Mouse (Mus musculus): ENCODE data around the gene Mt4. TPM values are rescaled to one million over a fixed set of nuclear protein-coding genes. Genes with fewer than 3 reads are reported as not detected.
"Not testable (repeated sequence)": the region's sequence is repeated elsewhere in the genome, so short reads cannot be mapped to it uniquely, and the experiment has no call there.

The Mt4 gene
- polyA plus RNA-seq, 1 experiment from 2014 or later: not detected

DNA sequence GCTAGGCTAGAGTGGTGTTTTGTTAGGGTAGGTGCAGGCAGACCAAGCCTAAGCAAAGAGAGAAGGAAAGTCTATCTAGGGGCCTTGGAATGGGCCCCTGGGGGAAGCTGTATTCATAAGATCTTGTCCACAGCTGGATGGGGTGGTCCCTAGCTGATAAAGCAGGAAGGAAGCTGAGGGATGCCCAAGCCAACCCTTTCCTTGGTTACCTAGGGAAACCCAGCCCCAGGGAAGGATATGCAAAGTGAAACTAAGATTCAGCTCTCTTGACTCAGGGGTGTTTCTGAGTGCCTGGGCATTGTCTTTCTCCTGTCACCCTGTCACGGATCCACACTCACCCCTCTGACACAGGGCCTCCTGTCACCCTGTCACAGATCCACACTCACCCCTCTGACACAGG lies 23.6 kb upstream of the Mt4 start:
- Histone ChIP-seq H3K9ac (no peak overlapping the region), H3K4me3 (no peak overlapping the region), H3K9me3 (no peaks in the 10 kb centered on the region), H3K36me3 (no peaks in the 10 kb centered on the region), H3K27me3 (no peaks in the 10 kb centered on the region), H3K4me1 (no peaks in the 10 kb centered on the region), H3K4me2 (no peak overlapping the region), H3K27ac (no peak overlapping the region)
- ATAC-seq (ENCODE audit: borderline replicate concordance, extremely low read depth, low FRiP score, low TSS enrichment): no peak
- WGBS: 40% methylated on average over 1 of the region's 1 CpGs

DNA sequence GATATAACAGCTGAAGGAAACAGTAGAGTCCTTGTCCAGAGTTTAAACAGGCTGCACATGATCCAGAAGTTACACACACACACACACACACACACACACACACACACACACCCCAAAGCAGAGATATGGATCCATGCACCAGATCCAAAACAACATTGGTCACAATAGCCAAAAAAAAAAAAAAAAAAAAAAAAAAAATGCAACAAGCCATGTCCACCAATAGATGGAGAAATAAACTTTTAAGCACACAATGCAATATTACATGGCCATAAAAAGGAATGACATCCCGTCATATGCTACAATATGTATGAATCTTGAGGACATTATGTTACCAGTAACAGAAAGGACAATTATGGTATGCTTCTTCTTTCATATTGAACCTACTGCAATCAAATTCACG lies 23.0 kb upstream of the Mt4 start:
- Histone ChIP-seq H3K4me1 (no peaks in the 10 kb centered on the region), H3K4me3 (no peak overlapping the region), H3K27ac (no peak overlapping the region), H3K36me3 (no peaks in the 10 kb centered on the region), H3K27me3 (no peaks in the 10 kb centered on the region), H3K4me2 (no peak overlapping the region), H3K9ac (no peak overlapping the region), H3K9me3 (no peaks in the 10 kb centered on the region)
- 75% methylated on average over 2 of the region's 2 CpGs for WGBS
- ATAC-seq (ENCODE audit: borderline replicate concordance, extremely low read depth, low FRiP score, low TSS enrichment): no peak

GRCm38 (mm10) chr8:94118776-94119430 lies 18.1 kb upstream of the Mt4 start:
- Histone ChIP-seq H3K27ac (no peak overlapping the region), H3K27me3 (no peaks in the 10 kb centered on the region), H3K9ac (no peak overlapping the region), H3K4me2 (no peak overlapping the region), H3K4me3 (no peak overlapping the region), H3K9me3 (no peaks in the 10 kb centered on the region), H3K4me1 (no peaks in the 10 kb centered on the region), H3K36me3 (no peaks in the 10 kb centered on the region)
- no peak for ATAC-seq (ENCODE audit: borderline replicate concordance, extremely low read depth, low FRiP score, low TSS enrichment)
- WGBS: 16% methylated on average over 6 of the region's 6 CpGs

DNA sequence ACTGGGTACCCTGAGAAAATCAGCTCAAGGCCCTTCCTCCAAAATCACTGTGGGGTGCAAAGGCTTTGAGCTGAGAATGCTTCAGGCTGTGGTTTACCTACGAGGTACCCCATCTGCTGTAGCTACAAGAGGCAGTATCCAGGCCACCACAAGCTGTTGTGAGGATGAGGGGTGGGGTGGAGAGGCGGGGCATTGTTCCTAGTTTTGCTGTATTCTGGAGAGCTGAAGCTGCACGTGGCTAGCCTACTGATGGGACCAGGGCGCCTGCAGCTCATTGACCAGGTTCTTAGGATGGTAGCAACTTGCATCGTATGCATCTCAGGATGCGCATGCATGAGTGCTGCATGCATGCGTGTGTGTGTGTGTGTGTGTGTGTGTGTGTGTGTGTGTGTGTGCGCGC lies 15.4 kb upstream of the Mt4 start:
- H3K4me1 ChIP-seq: no peaks in the 10 kb centered on the region
- 77% methylated on average over 9 of the region's 9 CpGs for WGBS

DNA sequence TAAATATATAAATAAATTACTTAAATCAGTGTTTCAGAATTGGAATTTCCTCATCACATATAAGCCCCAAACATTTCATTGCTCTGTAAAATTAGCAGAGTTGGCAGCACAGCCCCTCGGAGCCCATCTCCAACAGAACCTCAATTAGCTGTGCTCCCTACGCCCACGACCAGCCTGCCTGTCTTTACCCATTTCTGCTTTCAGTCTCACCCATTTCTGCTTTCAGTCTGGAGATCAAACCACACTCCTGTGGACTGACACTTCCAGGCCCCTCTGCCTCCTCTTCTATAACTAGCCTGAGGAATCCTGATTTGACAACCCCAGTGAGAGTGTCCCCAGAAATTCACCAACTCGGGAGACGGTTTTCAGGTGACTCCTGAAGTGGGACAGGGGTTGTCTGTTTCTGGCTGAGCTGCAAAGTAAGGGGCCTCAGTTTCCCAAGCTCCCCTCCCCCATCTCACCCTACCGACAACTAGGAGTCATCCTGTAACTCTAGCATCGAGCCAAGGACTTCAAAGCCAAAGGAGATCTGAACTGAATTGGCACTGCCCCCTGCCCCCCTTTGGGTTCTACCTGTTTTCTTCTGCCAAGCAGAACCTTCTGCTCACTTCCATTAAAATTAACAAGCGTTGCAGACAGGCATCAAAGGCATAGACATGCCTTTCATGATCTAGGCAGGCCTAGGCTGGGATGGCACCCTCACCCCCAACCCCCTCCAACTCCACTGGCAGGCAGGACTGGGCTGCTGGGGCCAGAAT lies 14.1 kb upstream of the Mt4 start:
- Histone ChIP-seq H3K4me3 (no peak overlapping the region), H3K4me2 (no peak overlapping the region), H3K27me3 (no peaks in the 10 kb centered on the region), H3K4me1 (no peaks in the 10 kb centered on the region), H3K9me3 (no peaks in the 10 kb centered on the region), H3K36me3 (no peaks in the 10 kb centered on the region), H3K27ac (no peak overlapping the region), H3K9ac (no peak overlapping the region)
- ATAC-seq (ENCODE audit: borderline replicate concordance, extremely low read depth, low FRiP score, low TSS enrichment): no peak
- 42% methylated on average over 8 of the region's 8 CpGs for WGBS

More for the DNA sequence above, 15.4 kb upstream of the Mt4 start:
- Histone ChIP-seq H3K27ac (no peak overlapping the region), H3K4me2 (no peak overlapping the region), H3K4me3 (no peak overlapping the region), H3K27me3 (no peaks in the 10 kb centered on the region), H3K9ac (no peak overlapping the region), H3K9me3 (no peaks in the 10 kb centered on the region), H3K36me3 (no peaks in the 10 kb centered on the region)
- ATAC-seq (ENCODE audit: borderline replicate concordance, extremely low read depth, low FRiP score, low TSS enrichment): no peak

DNA sequence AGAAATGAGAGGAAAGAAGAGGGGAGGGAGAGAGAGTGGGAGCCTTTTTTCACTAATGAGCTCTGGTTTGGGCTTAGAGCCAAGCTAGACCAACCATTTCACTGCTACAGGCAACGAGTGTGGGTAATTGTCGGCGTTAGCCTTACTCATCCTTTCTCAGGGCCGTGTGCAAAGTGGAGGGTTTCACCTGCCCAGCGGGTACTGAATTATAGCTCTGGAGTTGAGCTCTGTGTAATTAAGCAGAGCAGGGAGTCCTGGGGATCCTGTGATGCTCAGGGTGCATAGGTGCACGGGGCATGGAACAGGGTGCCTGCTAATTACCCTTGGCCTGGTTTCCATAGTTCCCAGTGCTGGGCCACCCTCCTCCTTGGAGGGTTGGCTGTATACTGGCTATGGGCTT lies 9.3 kb upstream of the Mt4 start:
- H3K4me2 ChIP-seq: no peak overlapping the region
- 69% methylated on average over 6 of the region's 6 CpGs for WGBS
- no peak overlapping the region for H3K4me3 ChIP-seq
- no peak for ATAC-seq (ENCODE audit: borderline replicate concordance, extremely low read depth, low FRiP score, low TSS enrichment)
- H3K4me1 ChIP-seq: no peaks in the 10 kb centered on the region
- H3K9me3 ChIP-seq: no peaks in the 10 kb centered on the region
- no peak overlapping the region for H3K27ac ChIP-seq
- no peaks in the 10 kb centered on the region for H3K27me3 ChIP-seq
- no peak overlapping the region for H3K9ac ChIP-seq
- no peaks in the 10 kb centered on the region for H3K36me3 ChIP-seq

GRCm38 (mm10) chr8:94129133-94129789 lies 7.7 kb upstream of the Mt4 start:
- H3K4me2 ChIP-seq: no peak overlapping the region
- H3K9me3 ChIP-seq: no peaks in the 10 kb centered on the region
- no peak overlapping the region for H3K9ac ChIP-seq
- no peak overlapping the region for H3K27ac ChIP-seq
- WGBS: 85% methylated on average over 6 of the region's 6 CpGs
- no peaks in the 10 kb centered on the region for H3K27me3 ChIP-seq
- ATAC-seq (ENCODE audit: borderline replicate concordance, extremely low read depth, low FRiP score, low TSS enrichment): no peak
- H3K4me1 ChIP-seq: no peaks in the 10 kb centered on the region
- H3K4me3 ChIP-seq: no peak overlapping the region
- no peaks in the 10 kb centered on the region for H3K36me3 ChIP-seq

DNA sequence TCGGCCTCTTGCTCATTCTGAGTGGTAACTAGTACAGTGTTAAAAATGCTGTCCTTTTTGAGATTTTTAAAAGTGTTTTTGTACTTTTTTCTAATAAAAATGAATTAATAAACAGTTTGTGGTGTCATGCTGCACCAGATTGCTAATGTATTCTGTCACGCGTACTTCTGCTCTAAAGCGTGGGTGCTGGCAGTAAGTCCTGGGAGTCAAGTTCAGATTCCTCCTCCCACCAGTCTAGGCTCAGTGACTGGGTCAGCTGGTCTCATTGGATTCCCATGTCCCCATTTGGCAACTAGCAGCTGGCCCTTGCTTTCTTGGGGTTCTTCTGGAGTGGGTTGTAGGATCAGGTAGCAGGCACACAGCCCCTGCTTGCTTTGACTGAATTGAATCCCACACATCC lies 6.9 kb upstream of the Mt4 start:
- H3K36me3 ChIP-seq: no peaks in the 10 kb centered on the region
- no peaks in the 10 kb centered on the region for H3K4me1 ChIP-seq
- no peak overlapping the region for H3K27ac ChIP-seq
- no peaks in the 10 kb centered on the region for H3K9me3 ChIP-seq
- WGBS: 92% methylated on average over 4 of the region's 4 CpGs
- ATAC-seq (ENCODE audit: borderline replicate concordance, extremely low read depth, low FRiP score, low TSS enrichment): no peak
- H3K4me3 ChIP-seq: no peak overlapping the region
- no peak overlapping the region for H3K9ac ChIP-seq
- no peak overlapping the region for H3K4me2 ChIP-seq
- H3K27me3 ChIP-seq: no peaks in the 10 kb centered on the region

GRCm38 (mm10) chr8:94132096-94132495 lies 4.9 kb upstream of the Mt4 start:
- Histone ChIP-seq H3K4me3 (no peak overlapping the region), H3K9me3 (no peaks in the 10 kb centered on the region), H3K27ac (no peak overlapping the region), H3K4me2 (no peak overlapping the region), H3K4me1 (no peaks in the 10 kb centered on the region), H3K9ac (no peak overlapping the region), H3K27me3 (no peaks in the 10 kb centered on the region), H3K36me3 (no peaks in the 10 kb centered on the region)
- no peak for ATAC-seq (ENCODE audit: borderline replicate concordance, extremely low read depth, low FRiP score, low TSS enrichment)
- 75% methylated on average over 5 of the region's 5 CpGs for WGBS

GRCm38 (mm10) chr8:94134601-94135000 lies 2.4 kb upstream of the Mt4 start:
- not testable (repeated sequence) for H3K4me3 ChIP-seq; H3K4me2 ChIP-seq; H3K36me3 ChIP-seq; H3K9ac ChIP-seq; H3K27ac ChIP-seq; H3K9me3 ChIP-seq; ATAC-seq (ENCODE audit: borderline replicate concordance, extremely low read depth, low FRiP score, low TSS enrichment); H3K4me1 ChIP-seq; H3K27me3 ChIP-seq
- 45% methylated on average over 3 of the region's 3 CpGs for WGBS

- Histone ChIP-seq H3K4me2 (no peak overlapping the region), H3K36me3 (no peaks in the 10 kb centered on the region), H3K9me3 (no peaks in the 10 kb centered on the region), H3K27me3 (no peaks in the 10 kb centered on the region), H3K4me1 (no peaks in the 10 kb centered on the region), H3K9ac (no peak overlapping the region), H3K4me3 (no peak overlapping the region), H3K27ac (no peak overlapping the region)
- WGBS: 81% methylated on average over 6 of the region's 6 CpGs
- ATAC-seq (ENCODE audit: borderline replicate concordance, extremely low read depth, low FRiP score, low TSS enrichment): no peak
Measured at GRCm38 (mm10) chr8:94135556-94135955, 1.4 kb upstream of the Mt4 start.

DNA sequence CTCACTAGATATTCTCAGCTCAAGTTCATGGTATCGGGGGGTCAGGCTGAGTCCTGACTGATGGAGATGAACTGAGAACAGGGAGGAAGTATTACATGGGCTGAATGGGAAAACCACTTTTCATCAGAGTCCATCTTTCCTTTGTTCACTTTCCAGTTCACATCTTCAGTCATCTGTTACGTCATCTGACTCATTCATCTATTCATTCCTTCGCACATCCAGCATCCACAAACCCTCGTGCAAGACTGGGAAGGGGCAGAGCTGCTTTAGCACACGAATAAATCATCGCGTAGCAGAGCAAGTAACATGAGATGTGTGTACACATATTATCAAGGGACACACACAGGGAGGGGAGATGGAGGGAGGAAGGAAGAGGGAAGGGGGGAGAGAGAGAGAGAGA lies 805 bp upstream of the Mt4 start:
- Histone ChIP-seq H3K9ac (no peak overlapping the region), H3K27me3 (no peaks in the 10 kb centered on the region), H3K4me3 (no peak overlapping the region), H3K4me1 (no peaks in the 10 kb centered on the region), H3K4me2 (no peak overlapping the region), H3K36me3 (no peaks in the 10 kb centered on the region), H3K27ac (no peak overlapping the region), H3K9me3 (no peaks in the 10 kb centered on the region)
- 53% methylated on average over 7 of the region's 7 CpGs for WGBS
- ATAC-seq (ENCODE audit: borderline replicate concordance, extremely low read depth, low FRiP score, low TSS enrichment): no peak
